Mouse (Mus musculus) neural tube, embryonic 12.5 days (tissue): ENCODE measurements around the gene Rbfox3. TPM values are rescaled to one million over a fixed set of nuclear protein-coding genes. Genes with fewer than 3 reads are reported as not detected.

Experiments used
- ATAC-seq: fragments of 200-750 bp; cut with Nextera tagmentation; 2 replicates; pipeline ENCODE4 v1.8.0; 2017; ENCODE audit warnings: low read depth, mild to moderate bottlenecking, moderate TSS enrichment, moderate library complexity; ENCODE audit not compliant: low FRiP score
- H3K27ac ChIP-seq: fragments of 300-500 bp; sonication (generic); 2 replicates; pipeline ENCODE4 v1.5.1; 2016
- H3K27me3 ChIP-seq: fragments of 300-500 bp; sonication (generic); replicated peaks from 2 replicates; pipeline ENCODE4 v1.6.1; 2016; ENCODE audit warnings: mild to moderate bottlenecking
- H3K36me3 ChIP-seq: fragments of 300-500 bp; sonication (generic); 2 replicates; pipeline ENCODE4 v1.6.1; 2016; ENCODE audit warnings: mild to moderate bottlenecking
- H3K4me1 ChIP-seq: fragments of 300-500 bp; sonication (generic); 2 replicates; pipeline ENCODE4 v1.6.1; 2016
- H3K4me2 ChIP-seq: fragments of 300-500 bp; sonication (generic); replicated peaks from 2 replicates; pipeline ENCODE4 v1.6.1; 2016; ENCODE audit warnings: mild to moderate bottlenecking
- H3K4me3 ChIP-seq: fragments of 300-500 bp; sonication (generic); 2 replicates; pipeline ENCODE4 v1.5.1; 2016
- H3K9ac ChIP-seq: fragments of 300-500 bp; sonication (generic); 2 replicates; pipeline ENCODE4 v1.6.1; 2016; ENCODE audit warnings: mild to moderate bottlenecking
- H3K9me3 ChIP-seq: fragments of 300-500 bp; sonication (generic); 2 replicates; pipeline ENCODE4 v1.6.1; 2016; ENCODE audit warnings: mild to moderate bottlenecking
- WGBS: fragments of 180-500 bp; shearing (Covaris S2); methylation state at CpG from one replicate; pipeline ENCODE4 v1.1.7; 2016; 5-methylcytosine and 5-hydroxymethylcytosine counted together
- polyA plus RNA-seq: library from polyadenylated mRNA; unstranded; fragments of >200 nt; fragmentation: Nextera tagmentation; extraction: Ambion mirVana; gene quantifications from 2 replicates; pipeline ENCODE4 v1.2.1, GENCODE M21; 2016

Rbfox3 gene
- polyA plus RNA-seq, 1 experiment from 2014 or later, result 52.6 TPM

GRCm38 (mm10) chr11:118540411-118541026, 370.9 kb downstream of the Rbfox3 start:
- H3K9ac ChIP-seq, result no peak overlapping the region
- H3K27ac ChIP-seq, result no peak overlapping the region
- peaks cover 25% of the 10 kb centered on the region for H3K4me1 ChIP-seq
- 0 out of 2 replicates have a peak, but pooled peaks cover 2% of the 10 kb centered on the region for H3K27me3 ChIP-seq
- no peaks in the 10 kb centered on the region for H3K9me3 ChIP-seq
- WGBS, result 67% methylated on average over 12 of the region's 12 CpGs
- H3K36me3 ChIP-seq, result no peaks in the 10 kb centered on the region
- ATAC-seq, result no peak
- H3K4me2 ChIP-seq, result no peak overlapping the region
- no peak overlapping the region for H3K4me3 ChIP-seq

GRCm38 (mm10) chr11:118538008-118538407, 373.4 kb downstream of the Rbfox3 start:
- H3K4me2 ChIP-seq, result no peak overlapping the region
- no peak overlapping the region for H3K27ac ChIP-seq
- H3K4me1 ChIP-seq, result peaks cover 38% of the 10 kb centered on the region
- no peaks in the 10 kb centered on the region for H3K36me3 ChIP-seq
- WGBS, result 69% methylated on average over 11 of the region's 11 CpGs
- H3K27me3 ChIP-seq, result 0 out of 2 replicates have a peak, but pooled peaks cover 2% of the 10 kb centered on the region
- no peaks in the 10 kb centered on the region for H3K9me3 ChIP-seq
- H3K9ac ChIP-seq, result no peak overlapping the region
- H3K4me3 ChIP-seq, result no peak overlapping the region
- no peak for ATAC-seq

- Histone ChIP-seq H3K27me3 (no peaks in the 10 kb centered on the region), H3K27ac (no peak overlapping the region), H3K4me1 (peaks cover 45% of the 10 kb centered on the region), H3K36me3 (no peaks in the 10 kb centered on the region), H3K9me3 (no peaks in the 10 kb centered on the region), H3K4me2 (no peak overlapping the region), H3K4me3 (no peak overlapping the region), H3K9ac (no peak overlapping the region)
- no peak for ATAC-seq
- 32% methylated on average over 18 of the region's 18 CpGs for WGBS
These were observed 376.9 kb downstream of the Rbfox3 start for GRCm38 (mm10) chr11:118534382-118535092.

GRCm38 (mm10) chr11:118530313-118530712, 381.1 kb downstream of the Rbfox3 start:
- no peak overlapping the region for H3K9ac ChIP-seq
- ATAC-seq, result no peak
- H3K9me3 ChIP-seq, result no peaks in the 10 kb centered on the region
- no peak overlapping the region for H3K4me3 ChIP-seq
- H3K4me1 ChIP-seq, result peaks cover 53% of the 10 kb centered on the region
- no peak overlapping the region for H3K4me2 ChIP-seq
- no peaks in the 10 kb centered on the region for H3K36me3 ChIP-seq
- no peaks in the 10 kb centered on the region for H3K27me3 ChIP-seq
- WGBS, result 76% methylated on average over 8 of the region's 8 CpGs
- H3K27ac ChIP-seq, result peak overlapping the region; percentile 21; the same call in 1 of the 2 replicates

GRCm38 (mm10) chr11:118528761-118529160, 382.6 kb downstream of the Rbfox3 start:
- no peak overlapping the region for H3K9ac ChIP-seq
- WGBS, result 90% methylated on average over 9 of the region's 9 CpGs
- H3K27ac ChIP-seq, result no peak overlapping the region

GRCm38 (mm10) chr11:118525059-118525458, 386.3 kb downstream of the Rbfox3 start:
- 0 out of 2 replicates have a peak, but pooled peaks have one; percentile 26 for ATAC-seq
- Histone ChIP-seq H3K9me3 (no peaks in the 10 kb centered on the region), H3K4me2 (0 out of 2 replicates have a peak overlapping the region, but pooled peaks have one; percentile 15), H3K4me3 (no peak overlapping the region), H3K27me3 (no peaks in the 10 kb centered on the region), H3K36me3 (no peaks in the 10 kb centered on the region), H3K27ac (peak overlapping the region; percentile 70; the same call in 1 of the 2 replicates), H3K4me1 (peaks cover 45% of the 10 kb centered on the region), H3K9ac (peak overlapping the region; percentile 33; the same call in 1 of the 2 replicates)
- WGBS, result 19% methylated on average over 11 of the region's 11 CpGs

More at GRCm38 (mm10) chr11:118528761-118529160, 382.6 kb downstream of the Rbfox3 start:
- Histone ChIP-seq H3K27me3 (no peaks in the 10 kb centered on the region), H3K4me1 (peaks cover 54% of the 10 kb centered on the region), H3K4me2 (no peak overlapping the region), H3K4me3 (no peak overlapping the region), H3K9me3 (no peaks in the 10 kb centered on the region), H3K36me3 (no peaks in the 10 kb centered on the region)
- no peak for ATAC-seq

GRCm38 (mm10) chr11:118523496-118524145, 387.8 kb downstream of the Rbfox3 start:
- Histone ChIP-seq H3K4me1 (peaks cover 36% of the 10 kb centered on the region), H3K4me3 (no peak overlapping the region), H3K9ac (no peak overlapping the region), H3K36me3 (no peaks in the 10 kb centered on the region), H3K4me2 (no peak overlapping the region), H3K27ac (no peak overlapping the region; the same call in 1 of the 2 replicates), H3K27me3 (no peaks in the 10 kb centered on the region), H3K9me3 (no peaks in the 10 kb centered on the region)
- no peak for ATAC-seq
- 91% methylated on average over 4 of the region's 4 CpGs for WGBS

- H3K9me3 ChIP-seq, result no peaks in the 10 kb centered on the region
- no peak overlapping the region for H3K4me2 ChIP-seq
- no peak overlapping the region for H3K4me3 ChIP-seq
- H3K27ac ChIP-seq, result no peak overlapping the region
- H3K9ac ChIP-seq, result no peak overlapping the region
- WGBS, result 86% methylated on average over 2 of the region's 2 CpGs
- H3K36me3 ChIP-seq, result no peaks in the 10 kb centered on the region
- H3K27me3 ChIP-seq, result no peaks in the 10 kb centered on the region
- no peak for ATAC-seq
- peaks cover 40% of the 10 kb centered on the region for H3K4me1 ChIP-seq
These were observed 390.5 kb downstream of the Rbfox3 start for GRCm38 (mm10) chr11:118520932-118521331.

- WGBS, result 62% methylated on average over 5 of the region's 5 CpGs
- no peak for ATAC-seq
- Histone ChIP-seq H3K9me3 (no peaks in the 10 kb centered on the region), H3K4me1 (peaks cover 34% of the 10 kb centered on the region), H3K4me3 (no peak overlapping the region), H3K36me3 (no peaks in the 10 kb centered on the region), H3K4me2 (no peak overlapping the region), H3K27ac (no peak overlapping the region), H3K27me3 (no peaks in the 10 kb centered on the region), H3K9ac (no peak overlapping the region)
These were observed 391.1 kb downstream of the Rbfox3 start for GRCm38 (mm10) chr11:118520251-118520650.

GRCm38 (mm10) chr11:118518743-118519142, 392.7 kb downstream of the Rbfox3 start:
- H3K4me3 ChIP-seq, result no peak overlapping the region
- no peak overlapping the region for H3K27ac ChIP-seq
- H3K4me2 ChIP-seq, result no peak overlapping the region
- H3K4me1 ChIP-seq, result peaks cover 25% of the 10 kb centered on the region
- H3K9ac ChIP-seq, result no peak overlapping the region
- H3K9me3 ChIP-seq, result no peaks in the 10 kb centered on the region
- H3K36me3 ChIP-seq, result no peaks in the 10 kb centered on the region
- ATAC-seq, result no peak
- no peaks in the 10 kb centered on the region for H3K27me3 ChIP-seq
- 65% methylated on average over 7 of the region's 7 CpGs for WGBS

GRCm38 (mm10) chr11:118517924-118518323, 393.5 kb downstream of the Rbfox3 start:
- Histone ChIP-seq H3K4me2 (no peak overlapping the region), H3K4me1 (peaks cover 32% of the 10 kb centered on the region), H3K27me3 (no peaks in the 10 kb centered on the region), H3K36me3 (no peaks in the 10 kb centered on the region), H3K27ac (no peak overlapping the region), H3K4me3 (no peak overlapping the region), H3K9ac (no peak overlapping the region), H3K9me3 (no peaks in the 10 kb centered on the region)
- no peak for ATAC-seq
- WGBS, result 76% methylated on average over 7 of the region's 7 CpGs

- Histone ChIP-seq H3K9ac (no peak overlapping the region; the same call in 1 of the 2 replicates), H3K36me3 (no peaks in the 10 kb centered on the region), H3K4me1 (peaks cover 33% of the 10 kb centered on the region), H3K9me3 (no peaks in the 10 kb centered on the region), H3K27ac (peak overlapping the region; percentile 46; the same call in 1 of the 2 replicates), H3K4me2 (peak overlapping the region; percentile 20; the same call in 1 of the 2 replicates), H3K4me3 (no peak overlapping the region), H3K27me3 (no peaks in the 10 kb centered on the region)
- ATAC-seq, result peak; percentile 55
- 53% methylated on average over 15 of the region's 15 CpGs for WGBS
These were observed 399.0 kb downstream of the Rbfox3 start for GRCm38 (mm10) chr11:118512257-118512910.
